Mouse (Mus musculus) CH12.LX (cell line): Measurements from ENCODE around the gene Tns3. TPM values are rescaled to one million over a fixed set of nuclear protein-coding genes. Genes with fewer than 3 reads are reported as not detected.

Experiments
- DNase-seq: peaks from one replicate; pipeline ENCODE4 v3.0.0-alpha.2; 2013; ENCODE audit errors: extremely low read depth
- H3K27ac ChIP-seq: 2 replicates; pipeline ENCODE4 v1.5.1; 2012; ENCODE audit warnings: low read depth, mild to moderate bottlenecking, control low read depth, moderate library complexity; ENCODE audit not compliant: insufficient read depth
- H3K27me3 ChIP-seq: replicated peaks from 2 replicates; pipeline ENCODE3; 2012; ENCODE audit warnings: inconsistent platforms
- H3K36me3 ChIP-seq, 2 experiments: replicated peaks in 1 of 2; 2 replicates each; pipeline versions ENCODE3 to v1.6.1; 2012; ENCODE audit warnings: inconsistent platforms in 1 of 2, low read length in 1 of 2, mild to moderate bottlenecking in 1 of 2, mixed read lengths in 1 of 2, moderate library complexity in 1 of 2; ENCODE audit not compliant: control insufficient read depth in 1 of 2, insufficient read depth in 1 of 2
- H3K4me1 ChIP-seq, 2 experiments: 2 replicates each; pipeline ENCODE4 v1.6.1; 2012; ENCODE audit warnings: inconsistent platforms in 1 of 2, moderate library complexity in 1 of 2; ENCODE audit not compliant: insufficient read depth in 2 of 2, control insufficient read depth in 1 of 2
- H3K4me2 ChIP-seq: 2 replicates; pipeline ENCODE4 v1.6.1; 2012; ENCODE audit warnings: low read depth, mild to moderate bottlenecking, control low read depth; ENCODE audit not compliant: poor library complexity, insufficient read depth, severe bottlenecking
- H3K4me3 ChIP-seq, 3 experiments: fragments of 150-350 bp in 1 of 3; sonication (generic) in 1 of 3; replicated peaks in 1 of 3; 2 replicates each; pipeline versions ENCODE3 to v1.5.1; 2011 to 2012; ENCODE audit warnings: low read depth in 2 of 3, low read length in 2 of 3, mild to moderate bottlenecking in 2 of 3, moderate library complexity in 2 of 3, control low read depth in 1 of 3, improper control_type of control experiment in 1 of 3, inconsistent platforms in 1 of 3, mixed read lengths in 1 of 3; ENCODE audit not compliant: poor library complexity in 1 of 3
- H3K79me2 ChIP-seq: replicated peaks from 2 replicates; pipeline ENCODE4 v1.6.1; 2012; ENCODE audit warnings: mild to moderate bottlenecking, moderate library complexity; ENCODE audit not compliant: control insufficient read depth, poor library complexity, insufficient read depth, severe bottlenecking; ENCODE audit errors: extremely low read depth
- H3K9ac ChIP-seq: 2 replicates; pipeline ENCODE4 v1.6.1; 2012; ENCODE audit warnings: low read depth, mild to moderate bottlenecking, control low read depth, moderate library complexity; ENCODE audit not compliant: insufficient read depth
- H3K9me3 ChIP-seq: replicated peaks from 2 replicates; pipeline ENCODE3; 2012; ENCODE audit warnings: low read length, inconsistent platforms, mixed read lengths
- BHLHE40 ChIP-seq: IDR thresholded peaks from 2 replicates; pipeline ENCODE4 v1.6.1; 2011; ENCODE audit warnings: mild to moderate bottlenecking, low read depth, low read length, improper control_type of control experiment
- CHD2 ChIP-seq: IDR thresholded peaks from 2 replicates; pipeline ENCODE4 v1.6.1; 2011; ENCODE audit warnings: low read length, improper control_type of control experiment
- CTCF ChIP-seq, 2 experiments: IDR thresholded peaks in 1 of 2; conservative IDR thresholded peaks in 1 of 2; 2 replicates each; pipeline ENCODE4 v1.5.1; 2011 to 2012; ENCODE audit warnings: low read depth in 2 of 2, low read length in 2 of 2, improper control_type of control experiment in 1 of 2, inconsistent platforms in 1 of 2, mild to moderate bottlenecking in 1 of 2, moderate library complexity in 1 of 2
- E2F4 ChIP-seq: IDR thresholded peaks from 2 replicates; pipeline ENCODE4 v1.6.1; 2011; ENCODE audit warnings: low read depth, low read length, improper control_type of control experiment; ENCODE audit not compliant: insufficient replicate concordance
- ELF1 ChIP-seq: IDR thresholded peaks from 2 replicates; pipeline ENCODE4 v1.6.1; 2014; ENCODE audit warnings: low read depth, mild to moderate bottlenecking, inconsistent platforms, low read length, improper control_type of control experiment
- EP300 ChIP-seq: IDR thresholded peaks from 2 replicates; pipeline ENCODE4 v1.6.1; 2011; ENCODE audit warnings: low read length, improper control_type of control experiment
- ETS1 ChIP-seq: conservative IDR thresholded peaks from 2 replicates; pipeline ENCODE4 v1.6.1; 2012; ENCODE audit warnings: low read depth, mild to moderate bottlenecking, inconsistent platforms, low read length, improper control_type of control experiment, moderate library complexity
- HCFC1 ChIP-seq: IDR thresholded peaks from 2 replicates; pipeline ENCODE4 v1.6.1; 2012; ENCODE audit warnings: low read depth, mild to moderate bottlenecking, inconsistent platforms, low read length, improper control_type of control experiment
- JUN ChIP-seq: IDR thresholded peaks from 2 replicates; pipeline ENCODE4 v1.6.1; 2011; ENCODE audit warnings: low read depth, mild to moderate bottlenecking, low read length, improper control_type of control experiment, moderate library complexity; ENCODE audit not compliant: insufficient read depth
- JUND ChIP-seq: conservative IDR thresholded peaks from 2 replicates; pipeline ENCODE4 v1.6.1; 2011; ENCODE audit warnings: low read depth, low read length, improper control_type of control experiment
- MAX ChIP-seq: IDR thresholded peaks from 2 replicates; pipeline ENCODE4 v1.6.1; 2011; ENCODE audit warnings: low read length, improper control_type of control experiment
- MXI1 ChIP-seq: IDR thresholded peaks from 2 replicates; pipeline ENCODE4 v1.6.1; 2011; ENCODE audit warnings: mild to moderate bottlenecking, low read depth, low read length, improper control_type of control experiment
- MYC ChIP-seq: IDR thresholded peaks from 2 replicates; pipeline ENCODE4 v1.6.1; 2011; ENCODE audit warnings: low read depth, mild to moderate bottlenecking, improper control_type of control experiment, low read length
- NRF1 ChIP-seq: IDR thresholded peaks from 2 replicates; pipeline ENCODE4 v1.6.1; 2014; ENCODE audit warnings: low read depth, mild to moderate bottlenecking, inconsistent platforms, low read length, improper control_type of control experiment, moderate library complexity
- POLR2A ChIP-seq: IDR thresholded peaks from 2 replicates; pipeline ENCODE4 v1.6.1; 2011; ENCODE audit warnings: low read depth, mild to moderate bottlenecking, improper control_type of control experiment, low read length
- POLR2AphosphoS2 ChIP-seq: IDR thresholded peaks from 2 replicates; pipeline ENCODE4 v1.6.1; 2011; ENCODE audit warnings: low read depth, low read length, improper control_type of control experiment
- SMC3 ChIP-seq: IDR thresholded peaks from 2 replicates; pipeline ENCODE4 v1.6.1; 2011; ENCODE audit warnings: low read depth, low read length, improper control_type of control experiment
- UBTF ChIP-seq: IDR thresholded peaks from 2 replicates; pipeline ENCODE4 v1.6.1; 2012; ENCODE audit warnings: low read depth, mild to moderate bottlenecking, inconsistent platforms, low read length, improper control_type of control experiment, moderate library complexity
- ZNF384 ChIP-seq: IDR thresholded peaks from 2 replicates; pipeline ENCODE4 v1.6.1; 2012; ENCODE audit warnings: low read depth, low read length, improper control_type of control experiment, inconsistent platforms
- dilution Hi-C: fragments of 300-500 bp; cut with MboI; formaldehyde crosslinking; loops from 2 replicates; pipeline ENCODE4 v1.14.3; 2020; ENCODE audit warnings: low sequenced_read_pairs; ENCODE audit not compliant: extremely low pct_unique_long_range_greater_than_20kb, extremely low pct_ligation_motif_present
- in situ Hi-C: fragments of 300-500 bp; cut with MboI; formaldehyde crosslinking; loops from 3 replicates; pipeline ENCODE4 v1.14.3; 2019; ENCODE audit warnings: low sequenced_read_pairs, low pct_ligation_motif_present, low pct_unique_long_range_greater_than_20kb, mixed read lengths
- polyA plus RNA-seq: library from polyadenylated mRNA; unstranded; fragments of >175 nt; gene quantifications from 2 replicates; pipeline ENCODE4 v1.2.1, GENCODE M21; 2012; ENCODE audit warnings: low read depth; ENCODE audit not compliant: insufficient read length
- total RNA-seq, 2 experiments: library from RNA; depleted of rRNA; stranded (reverse); fragments of 300-350 nt in 1 of 2; fragments of >200 nt in 1 of 2; gene quantifications; 2 replicates each; pipeline ENCODE4 v1.2.3; 2012 to 2014

Gene Tns3
- total and polyA plus RNA-seq, 3 experiments: 0.03 to 1.3 (median 0.33) TPM

GRCm38 (mm10) chr11:8591271-8591670 is 73.1 kb downstream of the Tns3 start:
- Histone ChIP-seq H3K27me3 (no peaks in the 10 kb centered on the region), H3K36me3 (no peaks in the 10 kb centered on the region), H3K4me2 (no peak overlapping the region), H3K9me3 (no peaks in the 10 kb centered on the region), H3K27ac (no peak overlapping the region), H3K4me3 (no peak overlapping the region), H3K9ac (no peak overlapping the region), H3K79me2 (no peaks in the 10 kb centered on the region), H3K4me1 (peaks cover 0 to 39% of the 10 kb centered on the region in 2 experiments; a peak in 2 of 4 replicates)
- TF ChIP-seq NRF1 (no peak), CHD2 (no peak), POLR2AphosphoS2 (no peak), ETS1 (no peak), EP300 (no peak), MAX (no peak), CTCF (conservative IDR thresholded peaks at IDR 0.05 in 1 of 2, IDR thresholded peaks at IDR 0.05 in 1 of 2; ENCODE audit: low read depth in 2 of 2, low read length in 2 of 2) (no peak), POLR2A (no peak)
- no peak for DNase-seq
- dilution Hi-C loops (no loop called here), in situ Hi-C loops (no loop called here)

DNA sequence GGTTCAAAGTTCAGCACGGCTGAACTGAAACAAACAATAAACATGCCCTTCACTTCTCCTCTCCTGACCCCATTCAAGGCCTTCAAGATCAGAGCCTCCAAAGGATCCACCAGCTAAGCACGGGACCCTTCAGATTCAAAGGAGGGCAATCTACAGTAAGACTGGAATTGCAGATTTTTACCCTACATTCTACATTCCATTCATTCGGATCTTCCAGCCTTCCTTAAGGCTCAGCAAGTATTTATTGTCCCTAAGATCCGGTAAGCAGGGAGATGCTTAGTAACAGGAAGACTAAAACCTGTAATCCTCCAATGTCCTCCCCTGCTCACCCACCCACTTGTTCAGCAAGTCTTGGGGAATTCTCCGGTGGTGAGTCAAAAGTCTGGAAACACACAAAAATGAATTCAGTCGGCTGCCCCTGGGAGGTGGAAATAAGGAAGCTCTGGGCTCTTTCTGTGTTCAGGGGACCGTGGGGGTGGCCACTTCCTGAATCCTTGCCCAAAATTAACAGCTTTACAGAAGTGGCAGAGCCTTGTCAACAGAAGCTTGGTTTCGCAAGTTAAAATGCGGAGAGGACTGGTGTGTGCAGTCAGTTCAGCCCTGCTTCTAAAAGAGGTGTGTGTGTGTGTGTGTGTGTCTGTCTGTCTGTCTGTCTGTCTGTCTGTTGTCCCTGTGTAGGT is 75.0 kb downstream of the Tns3 start:
- Histone ChIP-seq H3K4me2 (no peak overlapping the region), H3K27me3 (no peaks in the 10 kb centered on the region), H3K9me3 (no peaks in the 10 kb centered on the region), H3K36me3 (no peaks in the 10 kb centered on the region), H3K27ac (no peak overlapping the region), H3K9ac (no peak overlapping the region), H3K79me2 (no peaks in the 10 kb centered on the region), H3K4me1 (peaks cover 0 to 24% of the 10 kb centered on the region in 2 experiments; a peak in 2 of 4 replicates), H3K4me3 (no peak overlapping the region)
- TF ChIP-seq ELF1: peak; percentile 46
- no peak for TF ChIP-seq SMC3
- DNase-seq: peak; percentile 53
- dilution Hi-C loops: no loop called here
- in situ Hi-C loops: no loop called here

GRCm38 (mm10) chr11:8587941-8588340 is 76.4 kb downstream of the Tns3 start:
- Histone ChIP-seq H3K36me3 (no peaks in the 10 kb centered on the region), H3K4me3 (no peak overlapping the region), H3K27ac (no peak overlapping the region), H3K27me3 (no peaks in the 10 kb centered on the region), H3K4me2 (no peak overlapping the region), H3K79me2 (no peaks in the 10 kb centered on the region), H3K9ac (no peak overlapping the region), H3K4me1 (peaks cover 0 to 22% of the 10 kb centered on the region in 2 experiments; a peak in 2 of 4 replicates), H3K9me3 (no peaks in the 10 kb centered on the region)
- no peak for TF ChIP-seq E2F4
- TF ChIP-seq UBTF: no peak
- TF ChIP-seq HCFC1: no peak
- no peak for TF ChIP-seq MAX
- TF ChIP-seq POLR2A: no peak
- TF ChIP-seq MYC: no peak
- TF ChIP-seq JUND: no peak
- TF ChIP-seq CHD2: no peak
- no peak for TF ChIP-seq NRF1
- TF ChIP-seq BHLHE40: no peak
- no peak for TF ChIP-seq MXI1
- no peak for TF ChIP-seq ZNF384
- no peak for TF ChIP-seq JUN
- in situ Hi-C loops: no loop called here
- DNase-seq: no peak
- dilution Hi-C loops: no loop called here
